Mouse (Mus musculus): ENCODE results near the gene Adamts8. TPM values are rescaled to one million over a fixed set of nuclear protein-coding genes. Genes with fewer than 3 reads are reported as not detected.

Gene Adamts8
- total RNA-seq, 1 experiment from 2014 or later = not detected

DNA sequence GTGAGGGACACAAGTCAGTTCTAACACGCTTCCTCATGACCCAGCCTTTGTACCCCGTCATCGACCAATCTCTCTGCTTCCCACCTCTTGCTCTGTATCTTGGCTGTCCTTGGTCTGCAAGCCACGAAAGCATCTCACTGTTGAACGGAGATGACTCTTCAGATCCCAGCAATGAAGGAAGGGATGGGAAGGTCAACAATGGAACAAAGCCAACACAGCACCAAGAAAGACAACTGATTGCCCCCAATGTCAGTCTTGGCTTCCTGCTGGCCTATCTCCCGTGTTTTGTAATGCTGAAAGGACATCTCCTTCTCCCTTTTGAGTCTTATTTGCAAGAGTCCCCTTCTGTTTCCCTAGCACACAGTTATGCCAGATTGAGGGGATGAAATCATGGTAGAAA is 25.8 kb downstream of the Adamts8 start:
- ATAC-seq (replicated peaks; ENCODE audit: insufficient number of reproducible peaks, low FRiP score, low TSS enrichment, poor library complexity, severe bottlenecking) = no peak

DNA sequence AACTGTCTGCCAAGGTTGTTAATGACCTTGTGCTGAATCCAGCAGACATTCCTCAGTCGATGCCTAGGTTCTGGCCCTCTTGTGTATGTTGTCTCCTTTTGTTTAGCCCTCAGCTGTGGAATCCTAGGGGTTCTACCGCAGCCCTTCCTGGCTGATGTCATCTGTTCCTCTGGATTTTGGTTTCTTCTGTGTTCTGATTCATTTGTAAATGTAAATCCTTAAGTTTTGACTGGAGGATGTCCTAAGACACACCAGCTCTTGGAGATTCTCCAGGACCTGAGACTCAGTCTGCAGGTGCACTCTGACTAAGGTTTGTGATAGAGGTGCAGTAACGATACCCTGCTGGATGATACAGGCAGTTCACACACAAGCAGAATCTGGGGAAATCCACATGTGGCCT is 27.6 kb downstream of the Adamts8 start:
- no peak for ATAC-seq (replicated peaks; ENCODE audit: insufficient number of reproducible peaks, low FRiP score, low TSS enrichment, poor library complexity, severe bottlenecking)

DNA sequence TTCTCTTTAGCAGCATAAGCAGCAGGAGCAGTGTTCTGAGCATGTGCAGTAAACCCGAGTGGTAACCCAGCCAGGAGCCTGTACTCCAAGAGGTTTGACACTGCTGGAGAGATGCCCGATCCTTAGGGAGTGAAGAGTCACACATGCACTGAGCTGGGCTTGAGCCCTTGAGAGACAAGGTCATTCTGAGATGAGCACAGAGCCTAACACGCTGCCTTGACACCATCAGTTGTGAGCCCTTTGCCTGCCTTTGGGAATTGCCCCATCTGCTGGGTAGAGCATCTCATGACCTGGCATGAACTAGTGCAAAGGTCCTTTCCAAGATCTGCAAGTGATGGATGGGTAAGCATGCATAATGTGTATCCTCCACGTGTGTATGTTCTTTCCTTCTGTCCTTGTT is 29.6 kb downstream of the Adamts8 start:
- ATAC-seq (replicated peaks; ENCODE audit: insufficient number of reproducible peaks, low FRiP score, low TSS enrichment, poor library complexity, severe bottlenecking) = no peak

DNA sequence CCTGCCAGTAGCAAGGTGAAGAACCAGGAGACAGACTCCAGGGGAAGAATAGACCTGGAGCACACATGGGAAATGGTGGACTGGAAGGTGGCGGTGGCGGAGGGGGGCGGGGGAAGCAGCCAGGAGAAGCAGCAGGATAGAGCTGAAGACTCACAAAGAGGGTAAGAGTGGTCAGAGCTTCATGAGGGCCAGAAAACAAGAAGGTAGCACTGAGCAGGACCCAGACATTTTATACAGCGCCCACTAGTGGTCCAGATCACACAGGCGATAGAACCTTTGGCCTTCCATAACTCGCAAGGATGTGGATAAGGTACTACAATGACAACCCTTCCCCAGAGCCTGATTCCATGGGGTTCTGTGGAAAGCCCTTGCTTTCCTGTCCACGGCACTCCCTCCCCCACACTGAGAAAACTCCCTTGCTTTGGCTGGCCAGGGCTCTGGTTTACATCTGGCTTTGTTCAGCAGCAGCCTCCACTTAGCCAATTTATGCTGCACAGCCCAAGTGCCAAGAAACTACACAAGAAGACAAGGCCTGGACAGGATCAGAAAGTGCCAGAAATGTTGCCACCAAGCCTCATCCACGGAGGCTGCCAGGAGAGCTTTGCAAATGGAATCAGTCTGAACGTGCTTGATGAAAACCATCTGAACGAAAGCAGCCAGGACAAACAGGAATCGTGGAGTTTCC is 34.1 kb downstream of the Adamts8 start:
- ATAC-seq (replicated peaks; ENCODE audit: insufficient number of reproducible peaks, low FRiP score, low TSS enrichment, poor library complexity, severe bottlenecking) = no peak

DNA sequence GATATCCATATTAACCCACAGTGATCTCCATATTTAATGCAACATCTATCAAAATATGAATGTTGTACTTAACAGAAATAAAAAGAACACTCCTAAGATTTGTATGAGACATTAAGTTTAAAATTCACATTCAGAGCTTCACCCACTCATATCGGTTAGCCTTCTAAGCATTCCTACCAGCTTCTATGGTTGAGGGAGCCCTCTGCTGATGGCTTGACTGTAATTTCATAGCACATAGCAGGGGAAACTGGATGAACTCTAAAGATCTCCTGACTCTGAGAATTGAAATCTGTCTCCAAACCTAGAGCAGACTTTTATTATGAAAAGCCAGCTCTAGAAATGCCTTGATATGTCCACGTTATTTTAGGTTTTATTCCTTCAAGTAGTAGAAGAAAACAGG is 38.1 kb downstream of the Adamts8 start:
- no peak for ATAC-seq (replicated peaks; ENCODE audit: insufficient number of reproducible peaks, low FRiP score, low TSS enrichment, poor library complexity, severe bottlenecking)

DNA sequence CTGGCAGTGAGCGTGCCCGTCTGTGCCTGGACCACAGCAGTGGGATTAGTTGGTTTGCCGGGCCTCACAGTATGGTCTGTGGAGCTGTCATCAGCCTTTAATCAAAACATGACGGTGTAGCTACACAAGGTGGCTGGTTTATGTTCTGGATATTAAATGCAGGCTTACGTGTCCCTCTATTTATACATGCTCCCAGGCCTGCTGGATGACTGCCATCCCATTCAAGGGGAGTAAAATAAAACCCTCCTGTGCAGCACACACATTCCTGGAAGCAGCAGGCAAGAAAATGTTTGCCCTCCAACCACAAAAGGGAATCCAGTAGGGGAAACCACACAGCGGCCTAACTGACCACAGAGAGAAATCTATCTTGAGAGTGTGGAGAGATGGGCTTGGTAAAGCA is 43.4 kb downstream of the Adamts8 start:
- no peak for ATAC-seq (replicated peaks; ENCODE audit: insufficient number of reproducible peaks, low FRiP score, low TSS enrichment, poor library complexity, severe bottlenecking)

DNA sequence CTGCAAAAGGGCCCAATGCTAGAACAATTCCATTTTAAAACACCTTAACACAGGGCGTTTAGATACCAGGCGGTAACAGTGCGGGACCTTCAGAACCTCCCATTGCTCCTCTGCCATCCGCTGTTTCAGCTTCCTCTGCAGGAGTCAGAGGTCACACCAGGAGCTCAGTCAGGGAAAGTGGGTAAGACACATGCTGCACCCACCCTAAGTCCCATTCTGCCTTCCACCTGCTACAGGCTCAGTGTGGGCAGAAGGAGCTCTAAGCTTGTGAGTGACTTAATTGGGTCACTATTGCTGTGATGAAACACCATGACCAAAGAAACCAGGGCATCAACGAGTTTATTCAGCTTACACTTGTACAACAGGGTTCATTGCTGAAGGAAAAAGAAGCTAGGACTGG is 50.7 kb downstream of the Adamts8 start:
- ATAC-seq (replicated peaks; ENCODE audit: insufficient number of reproducible peaks, low FRiP score, low TSS enrichment, poor library complexity, severe bottlenecking) = no peak

DNA sequence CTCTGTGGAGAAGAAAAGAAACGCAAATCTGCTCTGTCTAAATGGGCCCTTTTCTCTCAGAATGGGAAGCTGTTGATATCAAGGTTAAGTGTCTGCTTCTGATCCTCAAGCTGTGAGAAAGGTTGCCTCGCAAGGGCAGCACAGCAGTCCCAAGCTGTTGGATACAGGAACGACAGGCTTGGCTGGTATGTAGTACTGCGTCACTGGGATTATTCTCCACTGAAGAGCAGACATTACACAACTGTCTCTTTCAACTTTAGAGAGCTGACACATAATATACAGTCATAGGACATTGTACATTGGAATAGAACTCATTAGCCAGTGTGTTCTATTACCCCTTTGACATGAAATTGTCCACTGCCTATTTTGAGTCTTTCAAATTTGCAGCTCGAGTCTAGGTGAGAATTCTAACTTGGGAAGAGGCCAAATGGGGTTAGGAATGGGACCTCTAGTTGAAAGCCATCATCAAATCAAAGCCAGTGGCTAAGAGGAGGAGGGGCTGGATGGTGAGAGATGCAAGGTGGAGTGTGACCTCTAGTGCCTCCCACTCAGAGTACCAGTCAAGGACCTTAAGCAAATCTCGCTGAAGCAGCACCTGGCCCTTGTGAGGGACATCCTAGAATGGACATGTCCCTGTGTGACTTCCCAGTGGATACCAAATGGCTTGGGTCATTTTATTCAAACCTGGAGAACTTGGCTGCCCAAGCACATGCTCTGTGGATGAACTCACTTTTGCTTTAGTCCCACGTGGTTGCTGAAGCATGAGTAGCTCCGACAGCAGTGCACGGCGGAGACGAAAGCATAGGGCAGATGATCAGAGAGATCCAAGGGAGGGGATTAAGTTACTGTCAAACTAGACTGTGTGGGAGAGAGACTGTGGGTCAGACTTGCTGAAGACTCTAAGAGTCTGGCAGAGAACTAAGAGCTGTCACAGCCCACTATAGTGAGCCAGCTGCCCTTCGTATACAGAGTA is 54.5 kb downstream of the Adamts8 start:
- no peak for ATAC-seq (replicated peaks; ENCODE audit: insufficient number of reproducible peaks, low FRiP score, low TSS enrichment, poor library complexity, severe bottlenecking)

DNA sequence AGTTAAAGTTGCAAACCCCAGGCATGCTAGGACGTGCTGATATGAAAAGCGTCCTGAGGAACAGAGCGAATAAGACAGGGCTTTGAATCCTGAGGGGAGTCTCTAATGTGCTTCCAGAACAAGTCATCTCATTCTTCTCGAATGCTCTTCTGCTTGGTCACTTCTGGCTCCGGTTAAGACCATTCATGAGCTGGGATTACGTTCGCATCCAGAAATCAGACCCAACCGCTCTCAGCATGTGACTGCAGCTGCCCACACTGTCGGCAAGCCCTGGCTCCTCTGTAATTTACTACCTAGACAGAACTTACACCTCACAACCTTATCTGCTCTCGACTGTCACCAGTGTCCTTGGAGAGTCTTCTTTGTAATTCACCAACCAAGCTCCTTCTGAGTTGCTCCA is 58.3 kb downstream of the Adamts8 start:
- ATAC-seq (replicated peaks; ENCODE audit: insufficient number of reproducible peaks, low FRiP score, low TSS enrichment, poor library complexity, severe bottlenecking) = no peak

DNA sequence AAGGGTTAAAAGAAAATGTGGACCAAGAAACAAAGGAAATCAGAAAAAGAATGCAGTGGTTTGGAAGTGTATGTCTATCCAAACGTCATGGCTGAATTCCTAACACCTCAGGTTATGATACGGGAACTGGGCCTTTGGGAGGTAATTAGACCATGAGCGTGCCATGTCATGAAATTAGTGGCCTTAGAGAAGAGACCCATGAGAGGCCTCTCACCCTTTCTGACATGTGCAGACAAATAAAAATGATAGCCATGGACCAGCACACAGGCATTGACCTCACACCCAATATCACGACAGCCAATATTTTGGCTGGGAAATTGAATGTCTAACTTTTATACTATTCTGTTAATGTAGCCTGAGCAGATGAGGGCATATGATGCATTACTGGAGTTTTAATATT is 60.2 kb downstream of the Adamts8 start:
- no peak for ATAC-seq (replicated peaks; ENCODE audit: insufficient number of reproducible peaks, low FRiP score, low TSS enrichment, poor library complexity, severe bottlenecking)

DNA sequence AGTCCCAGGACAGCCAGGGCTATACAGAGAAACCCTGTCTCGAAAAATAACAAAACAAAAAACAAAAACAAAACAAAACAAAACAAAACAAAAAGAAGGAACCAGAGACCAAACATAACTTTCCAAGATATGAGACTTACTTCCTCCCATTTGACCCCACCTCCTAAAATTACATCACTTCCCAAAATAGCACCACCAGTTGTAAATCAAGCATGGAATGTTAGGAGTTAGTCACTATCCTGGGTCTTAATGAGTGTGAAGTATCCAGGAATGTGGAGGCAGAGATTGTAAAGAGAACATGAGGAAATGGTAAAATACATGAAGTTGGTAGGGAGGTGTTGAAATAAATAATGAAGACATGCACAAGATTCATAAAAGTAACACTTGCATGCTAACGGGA is 67.0 kb downstream of the Adamts8 start:
- ATAC-seq (replicated peaks; ENCODE audit: insufficient number of reproducible peaks, low FRiP score, low TSS enrichment, poor library complexity, severe bottlenecking) = no peak

DNA sequence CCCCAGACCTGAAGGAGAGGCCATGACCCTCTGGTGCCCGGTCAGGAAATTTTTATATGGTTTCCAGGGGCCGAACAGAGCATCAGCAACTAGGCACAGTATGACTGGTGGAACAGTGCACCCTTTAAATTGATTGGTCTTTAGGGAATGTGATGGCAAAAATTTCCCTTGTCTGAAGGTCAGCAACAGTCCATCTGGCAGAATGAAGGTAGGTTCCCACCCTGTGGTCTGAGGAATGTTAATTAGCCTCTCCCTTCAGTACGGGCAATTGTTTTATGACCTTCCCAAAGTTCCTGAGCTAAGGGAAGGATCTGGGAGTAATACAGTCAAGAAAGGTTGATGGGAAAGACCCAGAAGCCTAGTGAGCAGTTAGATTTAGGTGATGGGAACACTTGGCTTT is 67.7 kb downstream of the Adamts8 start:
- ATAC-seq (replicated peaks; ENCODE audit: insufficient number of reproducible peaks, low FRiP score, low TSS enrichment, poor library complexity, severe bottlenecking) = no peak

DNA sequence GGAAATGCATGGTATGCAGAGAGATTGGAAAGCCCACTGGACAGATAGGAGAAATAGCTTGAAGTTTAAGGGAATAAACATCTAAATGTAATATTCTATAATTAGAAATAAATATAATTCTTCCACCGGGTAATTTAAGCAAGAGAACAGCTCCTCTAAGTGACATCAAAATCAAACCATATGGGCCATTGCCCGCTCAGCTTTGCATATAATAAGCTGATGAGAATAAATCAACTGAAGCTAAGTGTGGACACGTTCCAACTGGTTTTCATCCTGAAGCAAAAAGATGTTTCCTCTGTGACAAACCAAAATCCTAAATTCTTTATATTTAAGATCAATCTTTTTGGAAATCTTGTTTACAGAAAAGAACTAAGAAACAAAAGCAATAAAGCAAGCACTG is 68.4 kb downstream of the Adamts8 start:
- ATAC-seq (replicated peaks; ENCODE audit: insufficient number of reproducible peaks, low FRiP score, low TSS enrichment, poor library complexity, severe bottlenecking) = no peak

DNA sequence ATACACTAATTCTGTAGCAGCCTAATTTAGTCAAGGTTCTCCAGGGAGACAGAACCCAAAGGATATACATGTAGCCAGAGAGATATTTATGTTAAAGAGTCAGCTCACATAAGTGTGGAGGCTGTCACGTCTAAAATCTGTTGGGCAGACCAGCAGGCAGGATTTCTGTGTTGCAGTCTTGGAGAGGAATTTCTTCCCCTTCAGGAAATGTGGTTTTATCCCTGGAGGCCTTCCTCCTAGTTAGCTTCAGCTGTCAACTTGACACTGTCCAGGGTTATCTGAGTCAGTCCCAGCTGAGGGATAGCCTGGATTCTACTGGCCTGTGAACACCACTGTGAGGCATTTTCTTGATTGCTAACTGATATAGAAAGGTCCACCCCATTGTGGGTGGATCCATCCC is 69.2 kb downstream of the Adamts8 start:
- ATAC-seq (replicated peaks; ENCODE audit: insufficient number of reproducible peaks, low FRiP score, low TSS enrichment, poor library complexity, severe bottlenecking) = no peak

DNA sequence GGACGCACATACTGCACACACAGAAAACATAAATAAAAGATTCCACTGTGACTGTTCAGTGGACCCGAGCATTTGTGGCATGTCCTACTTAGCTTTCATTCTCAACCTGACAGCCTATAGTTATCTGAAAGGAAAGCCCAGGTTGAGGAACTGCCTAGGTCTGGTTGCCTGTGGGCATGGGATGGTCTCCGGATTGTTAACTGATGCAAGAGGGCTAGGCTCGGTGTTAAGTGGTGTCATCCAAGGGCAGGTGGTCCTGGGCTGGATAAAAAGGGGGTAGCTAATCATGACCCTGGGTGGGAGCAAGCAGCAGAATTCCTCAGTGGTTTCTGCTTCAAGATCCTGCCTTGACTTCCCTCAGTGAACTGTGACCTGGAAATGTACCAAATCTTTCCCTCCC is 70.3 kb downstream of the Adamts8 start:
- no peak for ATAC-seq (replicated peaks; ENCODE audit: insufficient number of reproducible peaks, low FRiP score, low TSS enrichment, poor library complexity, severe bottlenecking)

DNA sequence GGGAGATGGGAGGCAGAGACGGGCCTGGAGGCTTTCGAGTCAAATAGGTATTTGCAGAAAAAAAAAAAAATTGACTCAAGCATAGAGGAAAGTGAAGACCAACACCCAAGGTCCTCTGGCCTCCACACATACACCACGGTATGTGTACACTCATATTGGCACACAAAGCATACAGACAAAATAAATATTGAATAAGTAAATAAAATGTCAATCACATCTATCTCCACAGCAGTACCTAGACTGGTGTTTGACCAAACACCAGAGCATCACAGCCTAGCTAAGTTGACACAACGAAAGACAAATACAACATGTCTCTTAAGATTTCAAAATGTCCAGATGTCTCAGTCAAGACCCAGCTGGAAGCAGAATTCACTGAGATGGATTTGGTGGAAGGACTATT is 71.1 kb downstream of the Adamts8 start:
- ATAC-seq (replicated peaks; ENCODE audit: insufficient number of reproducible peaks, low FRiP score, low TSS enrichment, poor library complexity, severe bottlenecking) = no peak

Data from monocyte, adult 5-6 weeks (primary cell).